Mouse (Mus musculus) lung, embryonic 16.5 days (tissue): ENCODE measurements around the gene Olfr203. TPM values are rescaled to one million over a fixed set of nuclear protein-coding genes. Genes with fewer than 3 reads are reported as not detected.
"Not testable (repeated sequence)": the region's sequence is repeated elsewhere in the genome, so short reads cannot be mapped to it uniquely, and the experiment has no call there.

Source experiments
- ATAC-seq: fragments of 200-750 bp; cut with Nextera tagmentation; 2 replicates; pipeline ENCODE4 v1.8.0; 2017; ENCODE audit warnings: low read depth, mild to moderate bottlenecking, moderate library complexity
- H3K27ac ChIP-seq: fragments of 300-500 bp; sonication (generic); 2 replicates; pipeline ENCODE4 v1.5.1; 2014; ENCODE audit warnings: mild to moderate bottlenecking, control low read depth, low read length
- H3K27me3 ChIP-seq: fragments of 300-500 bp; sonication (generic); 2 replicates; pipeline ENCODE4 v1.6.1; 2014; ENCODE audit warnings: low read depth, low read length, mixed read lengths; ENCODE audit not compliant: control insufficient read depth, insufficient read depth
- H3K36me3 ChIP-seq: fragments of 300-500 bp; sonication (generic); 2 replicates; pipeline ENCODE4 v1.6.1; 2014; ENCODE audit warnings: low read length; ENCODE audit not compliant: control insufficient read depth, insufficient read depth
- H3K4me1 ChIP-seq: fragments of 300-500 bp; sonication (generic); replicated peaks from 2 replicates; pipeline ENCODE4 v1.6.1; 2014; ENCODE audit warnings: low read length, mixed read lengths; ENCODE audit not compliant: control insufficient read depth, insufficient read depth
- H3K4me2 ChIP-seq: fragments of 300-500 bp; sonication (generic); 2 replicates; pipeline ENCODE4 v1.6.1; 2014; ENCODE audit warnings: low read depth, low read length, control low read depth
- H3K4me3 ChIP-seq: fragments of 300-500 bp; sonication (generic); 2 replicates; pipeline ENCODE4 v1.5.1; 2014; ENCODE audit warnings: mild to moderate bottlenecking, low read length, control low read depth
- H3K9ac ChIP-seq: fragments of 300-500 bp; sonication (generic); 2 replicates; pipeline ENCODE4 v1.6.1; 2014; ENCODE audit warnings: low read length, control low read depth
- H3K9me3 ChIP-seq: fragments of 300-500 bp; sonication (generic); 2 replicates; pipeline ENCODE4 v1.6.1; 2016; ENCODE audit warnings: low read length; ENCODE audit not compliant: control insufficient read depth
- WGBS: fragments of 180-500 bp; shearing (Covaris S2); extraction: QIAGEN DNeasy Blood & Tissue Kit; methylation state at CpG from one replicate; pipeline ENCODE4 v1.1.7; 2014; 5-methylcytosine and 5-hydroxymethylcytosine counted together
- polyA plus RNA-seq: library from polyadenylated mRNA; unstranded; fragments of >200 nt; fragmentation: Nextera tagmentation; extraction: Ambion mirVana; gene quantifications from 2 replicates; pipeline ENCODE4 v1.2.1, GENCODE M21; 2015

The Olfr203 gene
- not detected in 2 replicates for polyA plus RNA-seq

DNA sequence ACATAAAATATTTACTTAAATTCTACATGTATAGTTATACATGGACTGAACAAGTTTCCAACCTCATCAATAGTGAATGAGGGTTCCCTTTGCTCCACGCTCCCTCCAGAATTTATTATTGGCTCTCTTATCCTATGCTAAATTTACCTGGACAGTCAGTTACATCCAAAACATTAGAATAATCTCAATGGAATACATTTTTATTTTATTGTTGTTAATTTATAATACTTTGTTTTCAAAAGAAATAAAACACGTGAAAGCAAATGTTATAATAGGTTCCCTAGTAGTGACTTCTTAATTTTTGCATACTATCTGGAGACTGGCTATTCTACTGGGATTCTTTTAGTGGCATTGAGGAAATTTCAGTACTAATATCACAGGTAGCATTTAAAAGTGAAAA is at the start of gene Olfr203:
TSS of gene Olfr203 (plus strand) at position 301 of the 400 bp plus-strand sequence.
- Histone ChIP-seq H3K36me3 (no peaks in the 10 kb centered on the region), H3K9me3 (no peaks in the 10 kb centered on the region), H3K27ac (no peak within 1 kb of the TSS), H3K4me3 (no peak within 1 kb of the TSS), H3K4me1 (no peaks in the 10 kb centered on the region), H3K4me2 (no peak within 1 kb of the TSS), H3K9ac (no peak within 1 kb of the TSS), H3K27me3 (no peaks in the 10 kb centered on the region)
- no peak for ATAC-seq
- 75% methylated on average over 2 of the region's 2 CpGs for WGBS

DNA sequence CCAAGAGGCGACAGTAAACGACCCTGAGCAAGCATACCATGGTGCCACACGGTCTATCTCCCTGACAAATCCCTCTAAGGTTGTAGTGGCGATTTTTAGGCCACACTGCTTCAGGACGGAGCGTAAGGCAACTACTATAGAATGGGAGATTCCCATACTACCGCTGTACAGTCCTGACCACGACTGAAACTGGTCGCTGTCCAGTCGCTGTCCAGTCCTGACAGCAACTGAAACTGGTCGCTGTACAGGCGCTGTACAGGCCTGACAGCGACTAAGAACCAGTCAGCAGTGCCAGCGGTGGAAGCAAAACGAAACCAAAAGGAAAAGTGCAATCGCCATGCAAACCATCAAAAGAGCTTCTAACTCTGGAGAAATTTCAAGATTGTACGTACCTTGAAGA is 49.0 kb upstream of the Olfr203 start:
- Histone ChIP-seq H3K4me2 (no peak overlapping the region), H3K9me3 (no peaks in the 10 kb centered on the region), H3K4me3 (no peak overlapping the region), H3K27me3 (no peaks in the 10 kb centered on the region), H3K9ac (no peak overlapping the region), H3K36me3 (no peaks in the 10 kb centered on the region), H3K4me1 (no peaks in the 10 kb centered on the region), H3K27ac (no peak overlapping the region)
- no peak for ATAC-seq
- WGBS, result 80% methylated on average over 17 of the region's 17 CpGs

DNA sequence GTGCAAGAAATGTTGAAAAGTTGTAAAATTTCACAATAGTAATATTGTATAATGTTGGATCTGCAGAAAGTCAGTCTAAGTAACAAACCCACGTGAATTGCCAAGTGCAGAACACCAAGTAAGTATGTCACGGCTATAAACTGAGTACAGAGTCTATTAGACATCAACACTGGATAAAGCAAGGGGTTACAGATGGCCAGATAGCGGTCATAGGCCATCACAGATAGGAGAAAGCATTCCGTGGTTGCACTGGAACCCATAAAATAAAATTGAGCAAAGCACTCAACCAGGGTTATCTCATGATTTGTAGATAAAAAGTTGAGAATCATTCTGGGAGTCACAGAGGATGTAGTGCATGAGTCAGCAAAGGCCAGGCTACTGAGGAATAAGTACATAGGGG is 29.6 kb upstream of the Olfr203 start:
- WGBS, result 70% methylated on average over 4 of the region's 4 CpGs
- not testable (repeated sequence) for H3K4me3 ChIP-seq, H3K4me2 ChIP-seq, H3K27ac ChIP-seq, ATAC-seq, H3K9me3 ChIP-seq, H3K27me3 ChIP-seq, H3K4me1 ChIP-seq, H3K9ac ChIP-seq, H3K36me3 ChIP-seq

DNA sequence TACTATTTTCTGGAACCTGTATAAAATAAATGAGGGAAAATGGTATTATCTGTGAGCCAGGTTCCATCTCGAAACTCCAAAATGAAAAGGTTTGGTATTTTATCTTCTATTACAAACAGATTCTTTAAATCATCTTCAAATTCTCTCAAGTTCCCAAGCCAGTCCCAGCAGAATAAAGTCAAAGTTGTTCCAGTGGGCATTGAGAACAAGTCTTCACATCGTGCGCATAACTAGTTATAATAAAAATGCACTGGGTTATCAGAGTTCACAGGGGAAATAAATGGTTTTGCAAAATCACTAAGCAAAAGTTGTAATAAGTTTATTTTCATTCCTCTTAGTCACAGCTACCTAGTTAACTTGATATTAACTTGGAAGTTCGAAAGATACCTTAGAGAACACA is 26.1 kb upstream of the Olfr203 start, which contains the start of gene Olfr201:
TSS of gene Olfr201 (minus strand) at position 101 of the 400 bp plus-strand sequence.
- H3K27ac ChIP-seq, H3K4me1 ChIP-seq, H3K36me3 ChIP-seq, H3K9me3 ChIP-seq, H3K9ac ChIP-seq, ATAC-seq, H3K4me2 ChIP-seq, H3K4me3 ChIP-seq, H3K27me3 ChIP-seq: not testable (repeated sequence)
- WGBS, result 77% methylated on average over 4 of the region's 4 CpGs

DNA sequence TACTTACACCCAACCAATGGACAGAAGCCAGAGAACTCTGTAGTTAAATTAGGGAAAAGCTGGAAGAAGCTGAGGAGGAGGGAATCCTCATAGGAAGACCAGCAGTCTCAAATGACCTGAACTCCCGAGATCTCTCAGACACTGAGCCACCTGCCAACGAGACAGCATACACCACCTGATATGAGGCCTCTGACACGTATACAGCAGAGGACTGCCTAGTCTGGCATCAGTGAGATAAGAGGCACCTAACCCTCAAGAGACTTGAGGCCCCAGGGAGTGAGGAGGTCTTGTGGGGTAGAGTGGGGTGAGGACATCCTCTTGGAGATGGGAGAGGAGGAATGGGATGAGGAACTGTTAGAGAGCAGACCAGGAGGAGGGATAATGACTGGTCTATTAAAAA is 18.1 kb upstream of the Olfr203 start:
- Histone ChIP-seq H3K4me3 (no peak overlapping the region), H3K9ac (no peak overlapping the region), H3K27me3 (no peaks in the 10 kb centered on the region), H3K4me1 (no peaks in the 10 kb centered on the region), H3K36me3 (no peaks in the 10 kb centered on the region), H3K9me3 (no peaks in the 10 kb centered on the region), H3K4me2 (no peak overlapping the region), H3K27ac (no peak overlapping the region)
- ATAC-seq, result no peak
- 56% methylated on average over 3 of the region's 3 CpGs for WGBS

DNA sequence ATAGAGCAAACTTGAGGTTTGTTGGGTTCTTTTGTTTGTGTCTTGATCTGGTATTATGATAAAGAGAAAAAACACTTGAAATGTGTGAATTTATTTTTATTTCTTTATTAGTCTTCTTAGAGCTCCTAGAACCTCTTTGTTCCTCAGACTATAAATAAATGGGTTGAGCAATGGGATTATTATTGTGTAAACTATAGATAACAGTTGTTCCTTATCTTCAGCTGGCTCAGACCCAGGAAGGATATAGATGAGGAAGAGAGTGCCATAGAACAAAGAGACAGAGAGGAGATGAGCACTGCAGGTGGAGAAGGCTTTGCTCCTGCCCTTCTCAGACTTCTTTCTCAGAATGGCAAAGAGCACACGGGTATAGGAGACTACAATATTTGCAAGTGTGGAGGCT is 15.2 kb upstream of the Olfr203 start:
- Histone ChIP-seq H3K4me2 (no peak overlapping the region), H3K36me3 (no peaks in the 10 kb centered on the region), H3K4me3 (no peak overlapping the region), H3K9ac (no peak overlapping the region), H3K4me1 (no peaks in the 10 kb centered on the region), H3K27me3 (no peaks in the 10 kb centered on the region), H3K9me3 (no peaks in the 10 kb centered on the region), H3K27ac (no peak overlapping the region)
- no peak for ATAC-seq
- WGBS, result 29% methylated on average over 1 of the region's 1 CpGs

DNA sequence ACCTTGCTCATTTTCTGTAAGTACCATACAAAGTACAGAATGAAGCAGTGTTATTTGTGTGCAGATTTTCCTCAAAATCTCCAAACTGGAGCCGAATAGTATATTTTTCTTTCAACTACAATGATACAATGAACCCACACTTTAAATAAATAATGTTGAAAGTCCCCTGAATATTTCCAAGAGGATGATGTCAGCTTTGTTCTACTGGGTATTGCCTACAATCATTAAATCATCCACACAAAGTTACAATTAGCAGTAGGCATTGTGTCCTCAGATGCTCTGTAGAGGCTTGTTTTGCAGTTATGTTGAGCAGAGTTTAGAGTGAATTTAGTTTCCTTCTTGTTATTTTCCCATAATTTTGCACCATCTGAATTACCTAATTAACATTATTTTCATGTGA is 12.0 kb upstream of the Olfr203 start, which contains the start of gene Olfr202:
TSS of gene Olfr202 (minus strand) at position 101 of the 400 bp plus-strand sequence.
- no peak for ATAC-seq
- H3K9me3 ChIP-seq, result no peaks in the 10 kb centered on the region
- H3K4me1 ChIP-seq, result no peaks in the 10 kb centered on the region
- H3K4me3 ChIP-seq, result no peak within 1 kb of the TSS
- H3K36me3 ChIP-seq, result no peaks in the 10 kb centered on the region
- no peak within 1 kb of the TSS for H3K4me2 ChIP-seq
- WGBS, result 65% methylated on average over 1 of the region's 1 CpGs
- no peak within 1 kb of the TSS for H3K9ac ChIP-seq
- no peaks in the 10 kb centered on the region for H3K27me3 ChIP-seq
- H3K27ac ChIP-seq, result no peak within 1 kb of the TSS

DNA sequence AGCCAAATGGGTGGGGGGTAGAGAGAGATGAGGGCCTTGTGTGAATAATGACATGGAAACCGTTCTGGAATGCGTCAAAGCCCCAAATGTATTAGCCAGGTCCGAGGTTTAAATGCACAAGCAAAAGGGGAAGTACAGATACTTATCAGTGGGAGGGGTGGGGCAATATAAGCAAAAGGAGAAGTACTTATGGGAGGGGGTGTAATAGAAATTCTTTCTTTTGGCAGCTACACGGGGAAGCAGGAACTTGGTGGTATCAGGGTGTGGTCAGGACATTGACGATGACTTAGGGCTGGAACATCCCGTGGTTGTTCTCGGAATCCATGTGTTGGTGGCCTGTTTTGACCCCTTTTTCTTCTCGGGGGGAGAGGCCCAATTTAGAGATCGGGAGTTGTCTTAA is 11.1 kb upstream of the Olfr203 start:
- not testable (repeated sequence) for H3K4me1 ChIP-seq, H3K27me3 ChIP-seq, ATAC-seq, H3K4me3 ChIP-seq, H3K27ac ChIP-seq, H3K9me3 ChIP-seq, H3K9ac ChIP-seq, H3K36me3 ChIP-seq, H3K4me2 ChIP-seq
- WGBS, result 72% methylated on average over 9 of the region's 9 CpGs

DNA sequence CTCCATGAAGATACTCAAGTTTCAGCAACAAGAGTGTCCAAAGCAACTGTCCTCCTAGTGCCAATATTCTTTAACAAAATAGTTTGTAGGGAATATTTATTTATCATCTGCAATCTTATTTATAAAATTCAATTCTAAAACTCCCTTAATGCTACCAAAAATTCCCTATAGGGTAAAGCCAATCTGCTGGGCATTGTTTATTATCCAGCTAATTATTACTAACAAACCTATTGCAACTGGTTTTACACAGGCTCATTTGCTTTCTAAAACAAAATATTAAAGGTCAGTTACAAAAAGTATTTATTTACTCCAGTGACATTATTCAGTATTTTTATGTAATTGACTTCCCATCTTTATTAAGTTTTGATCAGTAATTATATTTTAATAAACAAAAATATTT is 19.5 kb downstream of the Olfr203 start, which contains the start of gene Olfr204:
TSS of gene Olfr204 (minus strand) at position 101 of the 400 bp plus-strand sequence.
- Histone ChIP-seq H3K4me3 (no peak within 1 kb of the TSS), H3K27me3 (no peaks in the 10 kb centered on the region), H3K4me1 (no peaks in the 10 kb centered on the region), H3K27ac (no peak within 1 kb of the TSS), H3K9me3 (no peaks in the 10 kb centered on the region), H3K4me2 (no peak within 1 kb of the TSS), H3K9ac (no peak within 1 kb of the TSS), H3K36me3 (no peaks in the 10 kb centered on the region)
- ATAC-seq, result no peak

DNA sequence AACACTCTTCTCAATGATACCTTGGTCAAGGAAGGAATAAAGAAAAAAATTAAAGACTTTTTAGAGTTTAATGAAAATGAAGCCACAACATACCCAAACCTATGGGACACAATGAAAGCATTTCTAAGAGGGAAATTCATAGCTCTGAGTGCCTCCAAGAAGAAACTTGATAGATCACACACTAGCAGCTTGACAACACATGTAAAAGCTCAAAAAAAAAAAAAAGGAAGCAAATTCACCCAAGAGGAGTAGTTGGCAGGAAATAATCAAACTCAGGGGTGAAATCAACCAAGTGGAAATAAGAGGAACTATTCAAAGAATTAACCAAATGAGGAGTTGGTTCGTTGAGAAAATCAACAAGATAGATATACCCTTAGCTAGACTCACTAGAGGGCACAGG is 24.6 kb downstream of the Olfr203 start:
- H3K27ac ChIP-seq, H3K9ac ChIP-seq, H3K36me3 ChIP-seq, H3K4me2 ChIP-seq, ATAC-seq, H3K9me3 ChIP-seq, H3K27me3 ChIP-seq, H3K4me3 ChIP-seq, H3K4me1 ChIP-seq: not testable (repeated sequence)
- WGBS, result 29% methylated on average over 1 of the region's 1 CpGs
